Mouse (Mus musculus) heart, adult 9 months (tissue): Measurements from ENCODE around the gene Grem1.

ENCODE experiments used
- DNase-seq, 2 experiments: peaks; one replicate each; pipeline ENCODE4 v3.0.0; 2022; ENCODE audit warnings: low spot score in 2 of 2

Grem1 gene

DNA sequence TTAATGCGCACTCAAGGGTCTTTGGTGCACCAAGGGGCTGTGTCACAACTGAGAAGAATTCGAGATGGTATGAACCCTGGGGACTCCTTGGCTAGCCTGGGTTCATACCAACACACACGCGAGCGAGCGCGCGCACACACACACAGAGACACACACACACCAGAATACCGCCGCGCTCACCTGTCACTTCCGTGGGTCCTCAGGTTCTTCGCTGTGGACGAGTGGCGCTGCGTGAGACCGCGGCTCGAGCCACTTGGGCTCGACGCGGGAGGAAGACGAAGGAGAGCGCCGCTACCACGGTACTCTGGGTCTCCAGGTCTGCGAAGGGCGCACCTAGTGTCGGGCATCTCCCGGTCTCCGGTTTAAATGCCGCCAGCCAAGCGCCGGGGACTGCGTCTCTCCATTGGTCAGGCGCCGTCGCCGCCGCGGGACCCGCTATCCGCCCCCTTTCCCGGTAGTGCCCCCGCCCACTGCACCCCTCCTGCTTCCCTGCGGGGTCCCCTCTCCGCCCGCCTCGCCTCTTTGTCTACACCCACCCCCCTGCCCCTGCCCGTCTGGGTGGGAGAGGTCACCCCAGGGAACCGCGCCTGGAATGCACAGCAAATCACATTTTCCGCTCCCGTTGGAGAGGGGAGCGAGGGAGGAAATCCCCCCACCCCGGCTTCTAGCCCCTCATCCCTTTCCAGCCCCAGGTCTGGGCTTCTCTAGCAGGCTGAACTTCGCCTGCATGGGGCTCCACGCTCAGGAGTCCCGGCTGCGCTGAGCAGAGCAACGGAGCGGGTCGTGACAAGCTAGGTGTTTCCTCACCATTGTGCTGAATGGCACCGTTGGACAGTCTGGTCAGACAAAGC, at the start of gene Grem1:
Gene Grem1, minus strand, starts transcription at position 336 of the 851 bp plus-strand sequence.
- no peak for DNase-seq

DNA sequence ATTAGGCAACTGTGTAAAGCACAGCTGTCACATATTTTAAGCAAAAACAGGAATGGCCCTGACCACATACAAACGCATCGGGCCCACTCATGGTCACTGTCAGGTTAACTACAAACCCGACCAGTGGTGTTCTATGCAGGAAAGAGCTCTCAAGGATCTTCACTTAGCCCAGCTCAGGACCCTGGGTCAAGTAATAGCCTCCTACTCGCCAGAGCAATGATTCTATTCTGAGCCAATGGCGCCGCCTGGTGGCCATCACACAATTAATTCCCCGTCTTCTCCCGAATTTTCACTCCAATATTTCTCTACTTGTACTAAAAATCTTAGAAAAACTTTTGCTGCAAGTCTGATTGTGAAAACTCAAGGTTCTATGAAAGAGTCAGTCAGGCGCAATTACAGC, 49.2 kb upstream of the Grem1 start:
- peak in 1 of 2 experiments; percentile 19 for DNase-seq

DNA sequence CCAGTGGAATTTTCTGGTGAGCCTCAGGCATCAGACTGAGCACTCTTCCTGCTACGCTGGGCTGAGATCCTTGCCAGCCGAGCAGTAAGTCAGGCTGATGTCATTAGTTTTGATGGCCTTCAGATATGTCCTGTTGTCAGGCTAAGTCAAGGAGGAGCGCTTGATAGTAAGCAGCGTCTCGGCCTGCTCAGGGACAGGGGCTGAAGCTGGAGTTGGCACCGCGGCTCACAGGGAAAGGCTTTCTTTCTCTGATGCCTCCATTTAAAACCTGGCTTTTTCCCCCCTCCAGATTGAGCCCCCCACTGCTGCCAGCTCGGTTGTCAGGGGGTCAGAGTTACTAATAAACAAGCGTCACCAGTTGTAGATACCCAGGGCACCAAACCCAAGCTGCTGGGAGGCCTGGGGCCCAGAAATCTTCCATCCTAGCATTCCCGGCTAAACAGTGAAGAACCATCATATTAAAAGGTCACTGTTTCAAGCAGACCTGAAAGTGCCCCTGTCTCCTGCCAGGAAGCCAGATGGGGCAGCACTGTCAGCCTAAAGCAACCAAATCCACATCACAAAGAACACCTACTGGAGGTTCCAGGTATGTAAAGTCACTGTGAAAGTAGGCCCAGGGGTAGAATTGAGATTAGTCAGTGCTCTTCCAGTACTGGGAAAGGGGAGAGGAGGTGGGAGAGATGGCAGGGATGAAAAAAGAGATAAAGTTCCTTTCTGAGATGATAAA, 48.6 kb upstream of the Grem1 start:
- no peak for DNase-seq

DNA sequence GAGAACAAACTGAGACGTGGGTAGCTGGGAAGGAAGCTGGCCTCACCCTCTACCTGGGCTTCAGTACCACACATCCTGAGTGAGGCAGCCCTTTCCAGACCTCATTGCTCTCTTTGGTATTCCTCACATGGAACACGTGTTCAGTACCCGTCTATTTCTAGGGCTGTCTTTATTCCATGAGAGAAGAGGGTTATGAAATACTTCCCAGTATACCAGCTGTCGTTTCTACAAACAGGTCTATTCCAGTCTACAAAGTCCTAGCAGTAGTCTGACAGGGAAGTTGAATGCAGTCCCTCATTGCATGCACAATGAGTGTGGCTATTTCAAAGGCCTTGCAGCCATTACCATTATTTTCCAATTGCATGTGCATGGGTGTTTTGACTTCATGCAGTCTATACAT, 47.3 kb upstream of the Grem1 start:
- no peak for DNase-seq

DNA sequence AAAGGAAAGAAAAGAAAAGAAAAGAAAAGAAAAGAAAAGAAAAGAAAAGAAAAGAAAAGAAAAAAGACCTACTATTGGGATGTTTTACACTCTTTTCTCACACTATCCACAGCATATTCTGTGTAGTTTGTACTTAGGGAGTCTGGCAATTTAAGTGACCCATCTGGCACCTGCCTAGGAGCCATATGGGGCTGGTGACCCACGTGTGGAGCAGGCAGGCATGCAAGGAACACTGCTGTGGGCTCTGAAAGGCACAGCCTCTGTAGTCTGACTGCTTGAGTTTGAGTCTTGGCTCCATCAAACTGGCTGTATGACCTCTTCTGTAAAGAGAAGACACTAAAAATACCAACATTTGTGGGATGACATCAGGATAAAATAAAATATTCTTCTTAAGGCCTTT, 45.3 kb upstream of the Grem1 start:
- DNase-seq = no peak

DNA sequence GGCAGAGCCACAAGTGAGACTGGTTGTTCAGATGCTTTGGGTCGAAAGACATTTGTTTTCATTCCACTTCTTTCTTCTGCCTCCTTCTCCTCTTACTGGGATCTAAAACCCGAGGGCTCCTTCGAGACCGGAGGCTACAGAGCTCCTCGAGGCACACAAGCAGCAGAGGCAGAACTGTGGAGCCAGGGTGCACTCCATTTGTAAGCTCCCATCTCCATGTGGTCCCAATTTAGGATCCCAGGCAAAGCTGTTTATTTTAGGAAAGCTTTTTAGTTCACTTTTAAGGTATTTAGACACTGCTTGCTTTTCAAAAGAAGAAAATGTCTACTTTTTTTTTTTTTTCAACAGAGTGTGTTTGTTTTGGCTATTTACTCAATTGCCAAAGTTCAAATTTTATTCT, 42.4 kb upstream of the Grem1 start:
- no peak for DNase-seq

DNA sequence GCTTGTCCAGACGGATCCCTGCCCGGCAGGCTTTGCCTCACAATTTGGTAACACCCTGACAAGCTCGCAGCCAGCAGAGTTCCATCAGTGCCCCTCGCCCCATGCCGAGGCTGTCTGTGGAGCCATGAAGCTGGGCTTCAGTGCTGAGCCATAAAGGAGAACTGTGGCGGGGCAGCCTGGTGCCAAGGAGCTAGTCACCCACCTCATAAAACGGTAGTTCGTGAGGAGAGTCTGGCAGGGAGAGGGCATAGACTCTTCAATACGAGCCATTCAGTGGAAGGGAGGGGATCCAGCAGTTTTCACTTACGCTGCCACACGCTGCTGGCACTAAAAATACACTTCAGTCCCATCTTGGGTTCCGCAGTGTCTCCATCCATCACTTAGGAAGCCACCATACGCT, 40.2 kb upstream of the Grem1 start:
- DNase-seq = no peak

DNA sequence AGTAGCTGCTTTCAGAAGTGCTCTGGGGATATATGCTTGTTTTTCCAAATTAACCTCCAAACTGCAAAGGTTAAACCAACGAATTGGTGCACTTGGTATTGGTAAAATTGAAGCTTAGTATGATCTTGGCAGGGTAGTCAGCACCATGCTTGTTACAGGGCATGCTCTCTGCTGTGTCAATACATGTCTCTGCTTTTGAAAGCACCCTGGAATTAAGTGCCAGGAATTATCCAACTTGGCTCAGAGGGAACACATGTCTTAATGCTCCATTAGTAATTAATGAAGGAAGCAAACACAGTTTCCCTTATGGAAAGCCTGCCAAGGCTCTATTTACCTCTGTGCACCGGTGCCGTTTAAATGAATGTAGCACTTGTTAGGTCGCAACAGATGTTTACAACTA, 36.7 kb upstream of the Grem1 start:
- no peak for DNase-seq

DNA sequence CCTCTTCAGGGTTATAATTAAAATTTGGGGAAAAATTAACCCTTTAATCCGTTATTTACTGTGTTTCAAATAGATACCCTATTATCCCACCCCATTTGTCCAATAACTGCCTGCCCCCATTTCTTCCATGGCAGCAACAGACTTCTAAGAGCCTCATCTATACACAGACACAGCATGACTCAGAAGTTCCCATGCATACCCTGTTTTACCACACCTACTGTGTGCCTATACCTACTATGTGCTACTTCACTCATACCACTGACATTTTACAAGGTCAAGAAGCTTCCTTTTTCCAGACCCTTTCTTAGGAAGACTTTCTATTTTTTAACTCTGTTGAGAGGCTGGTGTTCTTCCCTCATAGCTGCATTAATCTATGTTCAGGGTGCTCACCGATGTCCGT, 35.1 kb upstream of the Grem1 start:
- DNase-seq = no peak

DNA sequence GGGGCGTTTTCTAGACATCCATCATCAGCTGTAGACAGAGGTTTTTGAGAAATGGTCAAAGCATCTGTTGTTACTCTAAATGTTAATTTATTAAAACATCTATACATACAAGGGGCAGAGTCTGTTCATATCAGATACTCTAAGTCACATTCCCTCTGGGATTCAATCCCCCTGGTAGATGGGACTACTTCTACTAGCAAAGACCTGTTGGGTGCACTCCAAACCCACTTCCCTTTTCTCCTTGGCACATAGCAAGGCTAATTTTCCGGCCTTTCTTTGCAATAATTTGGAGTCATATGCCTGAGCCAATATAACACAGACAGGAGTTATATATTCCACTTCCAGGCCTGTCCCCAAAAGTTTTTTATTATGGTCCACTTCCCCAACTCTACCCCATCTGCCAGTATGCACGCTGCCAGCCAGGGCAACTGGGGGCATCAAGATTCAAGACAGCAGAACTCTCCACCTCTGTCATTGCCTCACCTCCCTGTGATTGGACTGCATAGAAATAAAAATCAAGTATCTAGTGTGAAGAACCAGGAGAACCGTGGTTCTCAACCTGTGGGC, 30.5 kb upstream of the Grem1 start:
- DNase-seq = no peak

DNA sequence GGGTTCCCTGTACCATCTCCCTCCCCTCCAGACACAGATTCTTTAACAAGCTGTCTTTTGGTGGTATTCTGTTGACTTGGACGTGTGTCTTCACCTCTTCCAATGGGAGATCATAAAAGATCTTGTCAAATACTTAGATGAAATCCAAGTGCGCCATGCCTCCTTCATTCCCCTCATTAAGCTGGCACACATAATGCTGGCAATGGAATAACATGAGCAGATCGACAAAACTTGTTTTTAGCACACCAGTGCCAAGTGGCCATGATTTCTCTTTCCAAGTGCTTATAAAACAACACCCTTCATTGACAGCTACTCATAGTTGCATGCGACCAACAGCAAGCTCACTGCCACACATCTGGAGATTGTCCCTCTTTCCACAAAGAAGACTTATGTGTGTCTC, 29.4 kb upstream of the Grem1 start:
- DNase-seq = no peak

DNA sequence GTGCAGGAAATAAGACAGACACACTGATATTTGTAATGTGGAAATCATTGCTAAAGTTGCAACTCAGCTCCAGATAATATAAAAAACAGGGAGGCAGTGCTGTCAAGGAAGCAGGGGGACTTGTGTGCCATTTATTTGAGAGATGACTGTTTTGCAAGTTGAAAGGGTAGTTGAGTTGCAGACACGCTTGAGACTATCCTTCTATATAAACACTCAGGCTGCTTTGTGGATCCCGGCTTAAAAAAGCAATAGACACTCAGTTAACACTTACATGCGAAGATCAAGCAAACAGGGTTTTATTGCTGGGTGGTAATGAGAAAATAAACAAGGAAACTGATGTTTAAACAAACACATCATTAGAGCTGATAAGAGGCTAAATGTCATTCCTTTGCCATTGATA, 26.4 kb upstream of the Grem1 start:
- DNase-seq = no peak

DNA sequence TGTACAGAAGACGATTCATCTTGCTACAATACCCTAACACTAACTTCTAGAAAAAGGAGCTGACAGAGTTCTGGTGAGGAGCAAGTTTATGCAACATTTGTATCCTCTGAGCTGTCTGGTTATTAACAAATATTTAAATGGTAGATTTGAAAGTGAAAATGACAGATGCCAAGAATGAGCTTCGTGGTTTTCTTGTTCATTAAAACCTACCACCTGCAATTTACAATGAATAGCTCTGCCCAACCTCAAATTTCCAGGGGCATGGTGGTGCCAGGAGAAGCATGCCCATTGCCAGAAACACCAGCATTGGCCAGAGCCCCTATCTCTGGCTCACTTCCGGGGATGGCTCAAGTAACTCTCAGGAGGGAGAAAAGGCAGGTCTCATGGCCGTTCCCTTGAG, 23.1 kb upstream of the Grem1 start:
- no peak for DNase-seq

DNA sequence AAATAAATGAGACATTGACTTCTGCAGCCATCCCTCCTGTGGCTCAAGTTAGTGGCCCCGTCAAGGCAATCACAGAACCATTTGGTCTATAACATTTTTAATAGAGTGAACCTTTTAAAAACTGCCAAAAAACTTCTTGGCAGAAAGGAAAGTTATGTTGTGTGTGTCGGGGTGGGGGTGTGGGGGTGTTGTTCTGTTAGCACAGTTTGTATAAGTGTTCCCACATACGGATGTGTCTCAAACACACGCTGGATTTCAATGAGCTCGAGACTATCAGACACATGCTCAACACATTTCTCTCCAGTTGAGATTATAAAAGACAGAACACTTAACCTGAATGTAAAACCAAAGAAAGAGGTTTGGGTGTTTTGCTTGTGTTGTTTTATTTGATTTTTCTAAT, 22.7 kb upstream of the Grem1 start:
- no peak for DNase-seq

DNA sequence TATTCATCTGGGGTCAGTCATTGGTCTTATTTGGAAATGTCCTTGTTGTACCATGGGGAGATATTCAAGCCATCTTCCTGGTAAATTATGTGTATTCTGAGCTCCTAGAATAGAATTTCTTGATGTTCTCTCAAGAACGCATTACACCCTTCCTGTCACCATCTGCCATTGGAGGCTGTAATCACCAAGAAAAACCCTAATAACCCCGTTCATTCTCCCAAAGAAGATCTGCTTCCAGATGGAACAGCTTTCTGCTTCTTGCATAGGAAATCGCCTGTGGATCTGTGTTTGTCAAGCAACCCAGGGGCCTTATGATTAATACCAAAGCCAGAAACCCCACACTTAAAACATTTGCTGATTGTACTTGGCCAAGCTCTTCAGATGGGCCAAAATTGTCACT, 20.9 kb upstream of the Grem1 start:
- DNase-seq = no peak

DNA sequence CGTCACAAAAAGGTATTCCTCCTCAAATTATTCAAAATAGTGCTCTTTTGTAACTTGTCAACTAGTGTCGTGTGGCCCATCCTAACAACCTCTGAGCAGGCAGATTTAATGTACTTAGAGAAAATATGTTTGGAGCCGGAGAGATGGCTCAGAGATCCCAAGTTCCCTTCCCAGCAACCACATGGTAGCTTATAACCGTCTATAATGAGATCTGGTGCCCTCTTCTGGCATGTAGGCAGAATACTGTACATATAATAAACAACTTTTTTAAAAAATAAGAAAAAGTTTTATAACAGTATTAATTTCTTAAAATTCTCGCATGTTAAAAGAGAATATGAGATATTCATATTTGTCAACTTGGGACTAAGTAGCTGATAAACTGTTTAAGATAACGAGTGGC, 19.6 kb upstream of the Grem1 start:
- DNase-seq = no peak

DNA sequence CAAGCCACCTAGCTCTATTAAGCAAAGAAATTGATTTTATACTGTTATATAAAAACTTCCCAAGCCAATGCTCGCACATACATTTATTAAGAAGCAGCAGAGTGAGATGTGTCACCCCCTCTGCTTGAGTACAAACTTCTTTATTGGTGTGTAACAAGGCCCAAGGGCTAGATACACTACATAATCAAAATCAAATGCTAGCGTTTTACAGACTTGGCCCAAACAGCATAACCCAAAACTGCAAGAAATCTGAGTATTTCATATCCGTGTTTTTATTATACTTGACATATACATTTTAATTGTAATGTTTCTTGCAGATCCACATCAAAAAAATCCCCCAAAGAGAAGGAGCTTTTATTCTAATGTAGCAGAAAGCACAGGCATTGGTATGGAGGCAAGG, 17.9 kb upstream of the Grem1 start:
- DNase-seq = no peak

DNA sequence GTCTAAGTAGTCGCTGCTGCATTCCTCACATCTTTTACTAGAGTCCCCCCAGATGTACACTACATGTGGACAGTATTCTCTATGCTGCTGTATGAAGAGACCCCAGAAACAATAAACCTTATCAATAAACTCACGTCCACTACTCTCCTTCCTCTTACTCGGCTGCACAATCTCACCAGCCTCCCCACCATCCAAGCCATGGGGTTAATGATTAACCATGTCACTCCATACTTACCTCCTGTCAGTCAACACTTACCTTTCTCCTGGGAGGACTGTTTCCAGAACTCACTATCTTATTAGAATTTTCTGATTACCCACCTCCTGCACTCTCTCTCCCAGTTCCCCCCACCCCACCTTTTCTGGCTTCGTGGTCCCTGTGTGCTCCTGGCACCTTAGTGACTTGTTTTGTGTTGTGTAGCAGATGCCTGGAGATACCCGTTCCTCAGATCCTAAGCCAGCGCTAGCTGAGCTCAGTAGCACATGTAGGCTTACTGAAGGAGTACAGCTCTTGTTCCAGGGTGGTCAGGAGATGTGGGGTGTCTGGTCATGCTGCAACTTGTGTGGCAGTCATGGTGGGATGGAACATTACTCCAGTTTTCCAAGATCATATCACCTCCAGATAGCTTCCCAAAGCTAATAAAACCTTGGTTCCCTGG, 15.8 kb upstream of the Grem1 start:
- no peak for DNase-seq

DNA sequence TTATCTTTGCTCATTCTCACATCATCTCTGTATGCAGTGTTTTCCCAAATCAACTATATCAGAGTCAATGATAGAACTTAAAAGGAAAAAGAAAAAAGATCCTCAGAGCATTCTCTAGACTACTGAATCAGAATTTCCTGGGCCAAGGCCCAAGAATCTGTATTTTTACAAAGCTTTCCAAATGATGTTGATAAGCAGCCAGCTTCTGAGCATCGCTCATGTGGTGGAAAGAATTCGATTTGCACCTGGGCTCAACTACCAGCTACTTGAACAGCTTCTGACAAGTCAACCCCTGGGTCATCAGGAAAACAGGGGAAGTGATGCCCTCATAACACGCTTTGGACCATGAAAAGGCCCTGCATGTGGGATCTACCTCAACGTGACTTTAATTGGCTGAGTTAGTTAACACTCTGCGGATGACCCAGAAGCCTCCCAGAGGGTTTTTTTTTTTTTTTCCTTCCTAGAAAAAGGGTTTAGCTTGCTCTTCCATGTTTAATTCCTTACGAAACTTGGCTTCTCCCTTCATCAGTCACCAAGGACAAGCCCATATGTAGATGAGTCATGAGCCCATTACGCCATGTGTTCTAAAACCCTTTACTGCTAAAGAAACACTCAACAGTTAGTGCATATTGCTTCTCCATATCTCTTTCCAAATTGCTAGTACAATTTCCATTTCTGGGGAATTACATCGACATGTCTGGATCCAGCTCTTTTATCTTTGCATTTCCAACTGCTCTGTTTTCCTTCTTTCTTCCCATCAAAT, 10.3 kb upstream of the Grem1 start:
- DNase-seq = no peak

DNA sequence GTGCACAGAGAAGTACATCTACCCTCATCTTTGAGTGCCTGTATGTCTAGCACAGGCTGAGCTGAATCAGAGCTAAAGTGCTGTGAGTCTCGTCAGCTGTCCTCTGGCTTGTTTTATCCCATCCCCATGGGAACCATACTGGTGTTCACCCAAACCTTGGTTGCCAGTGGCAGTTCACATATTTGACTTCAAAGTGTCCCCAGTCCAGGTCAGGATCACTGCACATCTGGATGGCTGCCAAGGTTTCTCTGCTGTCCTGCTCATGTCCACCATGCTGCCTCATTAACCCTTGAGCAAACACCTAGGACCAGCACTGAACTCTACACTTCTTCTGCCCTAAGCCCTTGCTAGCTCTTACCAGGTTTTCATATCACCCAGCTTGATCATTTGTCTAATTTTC, 7.4 kb upstream of the Grem1 start:
- DNase-seq = no peak

DNA sequence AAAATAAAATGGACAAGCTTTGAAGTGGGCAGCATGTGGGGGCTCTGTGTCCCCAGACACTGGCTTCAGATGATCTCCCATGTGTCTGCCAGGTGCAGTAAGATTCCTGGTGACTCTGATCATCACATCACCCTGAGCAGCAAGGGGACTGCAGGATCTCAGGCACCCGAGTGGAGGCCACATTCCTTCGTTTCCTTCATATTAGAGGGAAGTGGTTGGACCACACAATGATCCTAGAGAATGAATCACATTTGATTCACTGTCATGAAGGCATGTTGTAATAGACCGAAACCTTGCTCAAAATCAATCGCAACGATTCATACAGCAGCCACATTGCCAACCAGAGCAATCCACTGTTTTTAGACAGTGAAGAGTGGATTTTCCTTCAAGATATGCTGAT, 6.5 kb upstream of the Grem1 start:
- DNase-seq = no peak
